Mouse (Mus musculus): Measurements from ENCODE around the gene Pitpnb. TPM values are rescaled to one million over a fixed set of nuclear protein-coding genes. Genes with fewer than 3 reads are reported as not detected.

Pitpnb gene
- polyA plus RNA-seq, 1 experiment from 2014 or later: 81.0 TPM

- WGBS: 76% methylated on average over 5 of the region's 5 CpGs
- Histone ChIP-seq H3K36me3 (ENCODE audit: control insufficient read depth, insufficient read depth, low read length) (no peaks in the 10 kb centered on the region), H3K27ac (ENCODE audit: low read depth, low read length) (no peak overlapping the region), H3K9ac (ENCODE audit: low read depth, low read length) (no peak overlapping the region), H3K9me3 (ENCODE audit: control insufficient read depth, low read length) (no peaks in the 10 kb centered on the region), H3K27me3 (replicated peaks; ENCODE audit: control insufficient read depth, insufficient read depth, low read length) (peaks cover 15% of the 10 kb centered on the region), H3K4me2 (no peak overlapping the region), H3K4me3 (ENCODE audit: low read depth, low read length) (no peak overlapping the region), H3K4me1 (replicated peaks; ENCODE audit: control insufficient read depth, insufficient read depth, low read length) (no peaks in the 10 kb centered on the region; the same call in 1 of the 2 replicates)
- no peak for DNase-seq (ENCODE audit: low spot score)
- no peak for ATAC-seq (replicated peaks; ENCODE audit: low FRiP score)
Measured at GRCm38 (mm10) chr5:111426249-111426648, 95.7 kb downstream of the Pitpnb start.

- Histone ChIP-seq H3K4me3 (ENCODE audit: low read depth, low read length) (no peak overlapping the region), H3K36me3 (ENCODE audit: control insufficient read depth, insufficient read depth, low read length) (no peaks in the 10 kb centered on the region), H3K9ac (ENCODE audit: low read depth, low read length) (no peak overlapping the region), H3K27ac (ENCODE audit: low read depth, low read length) (no peak overlapping the region), H3K9me3 (ENCODE audit: control insufficient read depth, low read length) (no peaks in the 10 kb centered on the region), H3K4me1 (replicated peaks; ENCODE audit: control insufficient read depth, insufficient read depth, low read length) (peaks cover 4% of the 10 kb centered on the region; the same call in 1 of the 2 replicates), H3K27me3 (replicated peaks; ENCODE audit: control insufficient read depth, insufficient read depth, low read length) (peaks cover 3% of the 10 kb centered on the region; the same call in 1 of the 2 replicates), H3K4me2 (no peak overlapping the region)
- DNase-seq (ENCODE audit: low spot score): no peak
- 87% methylated on average over 6 of the region's 6 CpGs for WGBS
- no peak for ATAC-seq (replicated peaks; ENCODE audit: low FRiP score)
Measured at GRCm38 (mm10) chr5:111428882-111429281, 98.3 kb downstream of the Pitpnb start.

DNA sequence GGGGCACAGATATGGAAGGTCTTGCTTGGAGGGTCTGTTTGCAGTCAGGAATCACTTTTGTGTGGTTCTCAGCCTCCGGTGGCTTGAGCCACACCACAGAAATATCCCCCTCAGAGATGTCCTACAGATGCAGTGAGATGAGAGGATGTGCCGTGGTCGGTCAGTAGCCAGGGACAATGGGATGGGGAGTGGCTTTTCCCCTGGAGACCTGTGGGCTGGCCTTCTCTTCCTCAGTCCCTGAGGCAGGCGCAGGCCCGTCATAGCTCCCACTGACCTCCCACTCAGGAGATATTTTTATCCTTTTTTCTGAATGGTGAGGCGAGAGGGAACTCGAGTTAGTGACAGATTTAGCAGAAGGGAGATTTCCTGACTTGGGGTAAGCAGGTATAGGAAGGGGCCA is 99.2 kb downstream of the Pitpnb start:
- H3K4me1 ChIP-seq (replicated peaks; ENCODE audit: control insufficient read depth, insufficient read depth, low read length): peaks cover 8% of the 10 kb centered on the region; the same call in 1 of the 2 replicates
- H3K4me2 ChIP-seq: no peak overlapping the region
- WGBS: 41% methylated on average over 7 of the region's 7 CpGs
- peaks cover 5% of the 10 kb centered on the region; the same call in 1 of the 2 replicates for H3K27me3 ChIP-seq (replicated peaks; ENCODE audit: control insufficient read depth, insufficient read depth, low read length)
- no peak overlapping the region for H3K4me3 ChIP-seq (ENCODE audit: low read depth, low read length)
- ATAC-seq (replicated peaks; ENCODE audit: low FRiP score) (no peak), DNase-seq (ENCODE audit: low spot score) (no peak)
- H3K9me3 ChIP-seq (ENCODE audit: control insufficient read depth, low read length): no peaks in the 10 kb centered on the region
- no peak overlapping the region for H3K9ac ChIP-seq (ENCODE audit: low read depth, low read length)
- no peaks in the 10 kb centered on the region for H3K36me3 ChIP-seq (ENCODE audit: control insufficient read depth, insufficient read depth, low read length)
- no peak overlapping the region for H3K27ac ChIP-seq (ENCODE audit: low read depth, low read length)

DNA sequence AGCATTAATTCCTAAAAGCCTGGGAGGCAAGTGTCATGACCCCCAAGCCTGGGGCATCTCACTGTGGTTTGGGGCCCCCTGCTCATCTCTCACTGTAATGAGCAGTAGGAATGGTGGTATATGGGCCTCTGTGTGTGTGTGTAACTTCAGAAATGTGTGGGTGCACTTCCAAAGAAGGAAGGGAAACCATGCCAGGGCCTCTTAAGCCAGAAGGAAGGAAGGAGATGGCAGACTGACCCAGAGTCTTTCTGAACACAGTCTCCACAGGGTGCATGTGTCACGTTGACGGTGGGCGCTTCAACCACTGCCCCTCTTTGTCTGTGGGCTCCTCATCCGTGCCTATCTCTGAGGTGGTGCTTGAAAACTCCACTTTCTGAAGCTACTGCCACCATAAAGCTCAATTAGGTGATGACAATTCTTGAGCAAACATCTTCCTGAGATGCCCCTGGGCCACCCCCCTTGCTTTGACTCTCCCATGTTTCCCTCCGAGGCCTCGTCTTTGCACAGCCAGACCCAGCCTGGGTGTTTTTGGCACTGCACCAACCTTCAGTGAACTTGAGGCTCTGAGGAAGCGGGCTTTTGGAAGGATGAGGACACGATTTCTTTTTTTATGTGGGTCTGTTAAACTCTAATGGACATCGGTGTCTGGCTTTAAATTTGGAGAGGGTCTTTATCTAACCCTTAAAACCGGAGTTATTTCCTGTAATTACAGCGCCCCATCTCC is 100.6 kb downstream of the Pitpnb start:
- Histone ChIP-seq H3K9me3 (ENCODE audit: control insufficient read depth, low read length) (no peaks in the 10 kb centered on the region), H3K4me3 (ENCODE audit: low read depth, low read length) (no peak overlapping the region), H3K9ac (ENCODE audit: low read depth, low read length) (no peak overlapping the region), H3K27ac (ENCODE audit: low read depth, low read length) (no peak overlapping the region), H3K4me1 (replicated peaks; ENCODE audit: control insufficient read depth, insufficient read depth, low read length) (peaks cover 9% of the 10 kb centered on the region), H3K27me3 (replicated peaks; ENCODE audit: control insufficient read depth, insufficient read depth, low read length) (0 out of 2 replicates have a peak, but pooled peaks cover 5% of the 10 kb centered on the region), H3K36me3 (ENCODE audit: control insufficient read depth, insufficient read depth, low read length) (no peaks in the 10 kb centered on the region), H3K4me2 (no peak overlapping the region)
- 73% methylated on average over 11 of the region's 11 CpGs for WGBS
- ATAC-seq (replicated peaks; ENCODE audit: low FRiP score): no peak
- DNase-seq (ENCODE audit: low spot score): no peak

- Histone ChIP-seq H3K9me3 (ENCODE audit: control insufficient read depth, low read length) (no peaks in the 10 kb centered on the region), H3K4me2 (no peak overlapping the region), H3K9ac (ENCODE audit: low read depth, low read length) (no peak overlapping the region), H3K36me3 (ENCODE audit: control insufficient read depth, insufficient read depth, low read length) (no peaks in the 10 kb centered on the region), H3K4me1 (replicated peaks; ENCODE audit: control insufficient read depth, insufficient read depth, low read length) (peaks cover 11% of the 10 kb centered on the region), H3K4me3 (ENCODE audit: low read depth, low read length) (no peak overlapping the region), H3K27ac (ENCODE audit: low read depth, low read length) (no peak overlapping the region), H3K27me3 (replicated peaks; ENCODE audit: control insufficient read depth, insufficient read depth, low read length) (peaks cover 7% of the 10 kb centered on the region; the same call in 1 of the 2 replicates)
- DNase-seq (ENCODE audit: low spot score) (no peak), ATAC-seq (replicated peaks; ENCODE audit: low FRiP score) (no peak)
- WGBS: 38% methylated on average over 5 of the region's 5 CpGs
Measured at GRCm38 (mm10) chr5:111432842-111433241, 102.3 kb downstream of the Pitpnb start.

DNA sequence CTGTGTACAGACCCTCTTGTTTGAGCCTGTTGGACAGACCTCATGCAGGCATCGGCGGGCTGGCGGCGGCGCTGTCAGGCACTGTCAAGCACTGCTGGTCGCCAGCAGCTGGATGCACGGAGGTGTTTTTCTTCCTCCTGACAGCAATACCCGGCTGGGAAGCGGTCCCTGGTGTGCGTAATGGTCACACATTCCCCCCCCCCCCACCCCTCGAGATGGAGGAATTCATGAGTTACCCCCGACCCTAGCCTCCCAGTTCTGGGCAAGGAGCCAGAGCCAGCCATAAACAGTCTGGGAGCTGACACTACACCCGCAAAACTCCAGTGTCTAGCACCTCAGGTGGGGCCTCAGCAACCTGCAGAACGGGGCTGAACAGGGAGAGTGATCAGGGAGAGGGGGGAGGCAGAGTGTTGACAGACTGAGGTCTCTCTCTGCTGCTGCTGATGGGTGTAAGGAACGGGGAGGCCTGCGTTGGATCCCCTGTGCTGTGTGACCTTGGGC is 103.8 kb downstream of the Pitpnb start:
- DNase-seq (ENCODE audit: low spot score) (no peak), ATAC-seq (replicated peaks; ENCODE audit: low FRiP score) (no peak)
- peaks cover 7% of the 10 kb centered on the region; the same call in 1 of the 2 replicates for H3K27me3 ChIP-seq (replicated peaks; ENCODE audit: control insufficient read depth, insufficient read depth, low read length)
- 57% methylated on average over 16 of the region's 16 CpGs for WGBS
- no peak overlapping the region; the same call in 1 of the 2 replicates for H3K27ac ChIP-seq (ENCODE audit: low read depth, low read length)
- H3K36me3 ChIP-seq (ENCODE audit: control insufficient read depth, insufficient read depth, low read length): no peaks in the 10 kb centered on the region
- H3K4me2 ChIP-seq: no peak overlapping the region
- H3K4me3 ChIP-seq (ENCODE audit: low read depth, low read length): no peak overlapping the region
- peaks cover 13% of the 10 kb centered on the region for H3K4me1 ChIP-seq (replicated peaks; ENCODE audit: control insufficient read depth, insufficient read depth, low read length)
- no peak overlapping the region for H3K9ac ChIP-seq (ENCODE audit: low read depth, low read length)
- H3K9me3 ChIP-seq (ENCODE audit: control insufficient read depth, low read length): no peaks in the 10 kb centered on the region

- no peaks in the 10 kb centered on the region for H3K36me3 ChIP-seq (ENCODE audit: control insufficient read depth, insufficient read depth, low read length)
- H3K4me1 ChIP-seq (replicated peaks; ENCODE audit: control insufficient read depth, insufficient read depth, low read length): peaks cover 13% of the 10 kb centered on the region
- WGBS: 47% methylated on average over 7 of the region's 7 CpGs
Measured at GRCm38 (mm10) chr5:111436260-111436659, 105.7 kb downstream of the Pitpnb start.

DNA sequence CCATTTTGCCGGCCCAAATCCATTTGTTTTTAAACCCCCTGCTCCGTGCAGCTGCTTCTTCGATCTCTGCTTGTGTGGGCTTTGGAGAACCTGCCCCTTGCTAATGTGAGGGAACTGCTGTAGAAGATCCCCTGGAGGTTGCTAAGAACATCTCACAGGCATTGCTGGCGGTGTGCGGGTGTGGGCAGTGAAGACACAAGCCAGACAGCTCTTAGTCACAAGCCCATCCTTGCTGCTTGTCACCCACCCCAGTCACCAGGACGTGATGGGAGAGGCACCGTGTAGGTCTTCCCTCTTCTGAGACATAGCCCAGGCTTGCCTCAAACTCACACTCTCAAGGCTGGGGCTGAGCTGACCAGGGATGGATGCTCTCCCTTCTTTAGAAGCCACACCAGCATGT is 106.6 kb downstream of the Pitpnb start:
- no peaks in the 10 kb centered on the region for H3K36me3 ChIP-seq (ENCODE audit: control insufficient read depth, insufficient read depth, low read length)
- H3K27ac ChIP-seq (ENCODE audit: low read depth, low read length): no peak overlapping the region
- peaks cover 13% of the 10 kb centered on the region for H3K4me1 ChIP-seq (replicated peaks; ENCODE audit: control insufficient read depth, insufficient read depth, low read length)
- no peak overlapping the region for H3K9ac ChIP-seq (ENCODE audit: low read depth, low read length)
- DNase-seq (ENCODE audit: low spot score) (no peak), ATAC-seq (replicated peaks; ENCODE audit: low FRiP score) (no peak)
- no peaks in the 10 kb centered on the region for H3K9me3 ChIP-seq (ENCODE audit: control insufficient read depth, low read length)
- H3K4me3 ChIP-seq (ENCODE audit: low read depth, low read length): no peak overlapping the region
- 61% methylated on average over 7 of the region's 7 CpGs for WGBS
- H3K4me2 ChIP-seq: no peak overlapping the region
- H3K27me3 ChIP-seq (replicated peaks; ENCODE audit: control insufficient read depth, insufficient read depth, low read length): peaks cover 7% of the 10 kb centered on the region; the same call in 1 of the 2 replicates

More at GRCm38 (mm10) chr5:111436260-111436659, 105.7 kb downstream of the Pitpnb start:
- Histone ChIP-seq H3K27ac (ENCODE audit: low read depth, low read length) (no peak overlapping the region), H3K9ac (ENCODE audit: low read depth, low read length) (no peak overlapping the region), H3K4me2 (no peak overlapping the region), H3K27me3 (replicated peaks; ENCODE audit: control insufficient read depth, insufficient read depth, low read length) (peaks cover 7% of the 10 kb centered on the region; the same call in 1 of the 2 replicates), H3K4me3 (ENCODE audit: low read depth, low read length) (no peak overlapping the region), H3K9me3 (ENCODE audit: control insufficient read depth, low read length) (no peaks in the 10 kb centered on the region)
- no peak for DNase-seq (ENCODE audit: low spot score)
- no peak for ATAC-seq (replicated peaks; ENCODE audit: low FRiP score)

Measured in liver, embryonic 11.5 days (tissue).